Mouse (Mus musculus) cerebellum, adult 8-10 months (tissue): ENCODE results near the gene Ctbs.

Experiments
- DNase-seq: peaks from one replicate; pipeline ENCODE4 v3.0.0; 2022

Ctbs gene

DNA sequence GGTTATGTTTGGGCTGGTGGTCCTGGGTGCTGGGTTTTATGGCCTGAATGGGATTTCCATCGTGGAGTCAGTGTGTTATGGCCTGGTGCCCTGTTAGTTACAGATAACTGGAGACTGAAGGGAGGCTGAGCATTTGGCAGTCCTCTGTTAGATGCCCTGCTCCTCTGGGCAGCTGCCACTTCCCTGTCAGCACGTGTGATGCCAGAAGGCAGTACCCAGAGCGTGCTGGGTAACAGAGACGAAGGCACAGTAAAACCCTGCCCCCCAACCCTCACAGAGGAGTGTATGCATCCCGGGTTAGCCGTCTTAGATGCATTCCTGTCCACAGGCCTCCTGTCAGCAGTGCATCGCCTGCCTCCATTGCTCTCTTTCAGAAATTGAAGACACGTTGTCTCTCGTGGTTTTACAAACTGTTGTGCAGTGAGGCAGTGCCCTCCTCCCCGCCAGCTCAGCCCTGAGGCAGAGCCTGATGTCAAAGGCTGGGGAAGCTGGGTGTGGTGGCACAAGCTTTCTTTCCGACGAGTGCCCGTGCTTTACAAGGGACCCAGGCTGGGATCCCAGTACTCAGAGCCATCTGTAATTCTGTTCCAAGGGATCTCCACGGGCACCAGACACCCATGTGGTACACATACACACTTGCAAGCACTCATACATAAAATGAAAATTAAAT is 15.8 kb upstream of the Ctbs start:
- DNase-seq = no peak

DNA sequence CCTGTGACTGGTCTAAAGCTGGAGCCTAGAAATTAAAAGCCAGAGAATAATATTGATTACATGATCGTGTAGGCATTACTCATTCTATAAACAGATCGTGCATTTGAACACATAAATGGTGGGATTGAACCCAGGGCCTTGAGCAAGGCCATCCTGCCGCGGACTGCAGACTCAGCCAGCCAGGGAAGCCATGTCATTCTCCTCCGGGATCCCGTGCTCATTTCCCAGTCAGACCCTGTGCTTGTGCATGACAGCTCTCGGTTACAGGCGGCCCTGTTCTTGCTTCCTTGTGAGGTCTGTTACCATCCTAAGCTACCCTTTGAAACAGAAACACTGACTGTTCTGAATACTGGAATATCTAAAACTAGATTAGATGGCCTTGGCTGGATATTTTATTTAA is 14.9 kb upstream of the Ctbs start:
- no peak for DNase-seq

DNA sequence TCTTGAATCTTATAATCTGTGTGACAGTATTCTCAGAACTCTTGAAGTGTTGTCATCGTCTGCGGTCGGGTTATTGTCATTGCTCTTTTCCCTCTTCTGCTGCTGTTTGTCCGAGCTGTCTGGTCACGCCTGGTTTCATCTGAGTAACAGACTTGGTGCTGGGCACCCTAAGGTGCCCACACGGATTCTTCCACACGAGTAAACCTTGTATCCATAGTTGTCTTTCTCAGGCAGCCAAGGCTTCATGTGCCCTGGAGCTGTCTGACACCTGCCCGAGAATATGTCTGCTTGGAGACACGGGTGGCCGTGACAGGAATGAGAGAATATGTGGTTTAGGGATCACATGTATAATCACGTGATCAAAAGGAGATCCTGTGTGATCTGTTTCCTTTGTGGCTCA is 14.1 kb upstream of the Ctbs start:
- DNase-seq = no peak

DNA sequence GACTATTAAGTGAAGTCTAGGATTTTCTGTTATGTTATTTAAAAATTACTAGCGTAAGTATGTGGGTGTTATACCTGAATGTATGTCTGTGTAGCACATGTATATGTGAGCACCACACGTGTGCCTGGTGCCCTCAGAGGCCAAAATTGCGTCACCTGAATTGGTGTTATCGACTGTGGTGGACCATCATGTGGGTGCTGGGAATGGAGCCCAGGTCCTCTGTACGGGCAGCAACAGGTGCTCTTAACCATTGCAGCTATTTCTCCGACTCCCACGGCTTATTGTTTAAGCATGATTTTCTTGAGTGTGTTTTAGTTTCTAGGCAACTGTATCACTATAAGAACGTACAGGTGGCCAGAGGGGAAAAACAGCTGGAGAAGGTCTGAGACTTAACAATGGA is 13.5 kb upstream of the Ctbs start:
- DNase-seq = no peak

GRCm38 (mm10) chr3:146440011-146440410 is 9.6 kb upstream of the Ctbs start:
- no peak for DNase-seq

DNA sequence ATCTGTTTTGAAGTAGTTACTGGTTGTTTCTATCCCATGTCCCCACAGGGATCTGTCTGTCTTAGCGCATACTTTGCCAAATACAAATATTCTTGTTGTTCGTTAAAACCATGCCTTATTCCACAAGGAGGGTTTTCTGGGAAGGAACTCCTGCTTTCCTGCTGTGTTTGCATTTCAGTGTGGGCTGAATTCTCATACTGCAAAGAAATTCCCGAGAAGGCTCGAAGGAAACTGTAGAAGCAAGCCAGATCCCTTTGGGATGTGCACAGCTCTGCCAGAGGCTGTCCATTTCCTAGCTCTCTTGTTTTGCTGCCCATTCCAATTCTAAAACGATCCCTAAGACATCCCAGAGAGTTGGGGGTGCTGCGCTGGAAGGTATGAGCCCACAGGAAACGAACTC is 9.2 kb upstream of the Ctbs start:
- no peak for DNase-seq

DNA sequence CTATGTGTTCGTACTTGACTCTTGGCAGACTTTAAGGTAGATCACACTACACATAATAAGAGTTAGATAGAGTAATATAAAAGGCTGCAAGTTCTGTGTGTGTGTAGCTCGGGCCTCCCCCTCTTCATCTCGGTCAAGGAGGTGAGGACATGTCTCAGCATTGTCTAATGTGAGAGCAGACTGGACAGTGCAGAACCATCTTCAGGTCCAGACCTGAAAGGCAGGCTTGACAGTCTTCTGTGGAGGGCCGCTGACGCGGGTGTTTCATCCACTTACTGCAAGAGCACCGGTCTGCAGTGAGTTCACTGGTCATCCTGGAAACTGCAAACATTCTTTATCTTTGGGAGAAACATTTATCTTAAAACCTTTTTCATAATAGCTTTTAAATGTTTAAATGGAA is 7.1 kb upstream of the Ctbs start:
- DNase-seq = no peak

DNA sequence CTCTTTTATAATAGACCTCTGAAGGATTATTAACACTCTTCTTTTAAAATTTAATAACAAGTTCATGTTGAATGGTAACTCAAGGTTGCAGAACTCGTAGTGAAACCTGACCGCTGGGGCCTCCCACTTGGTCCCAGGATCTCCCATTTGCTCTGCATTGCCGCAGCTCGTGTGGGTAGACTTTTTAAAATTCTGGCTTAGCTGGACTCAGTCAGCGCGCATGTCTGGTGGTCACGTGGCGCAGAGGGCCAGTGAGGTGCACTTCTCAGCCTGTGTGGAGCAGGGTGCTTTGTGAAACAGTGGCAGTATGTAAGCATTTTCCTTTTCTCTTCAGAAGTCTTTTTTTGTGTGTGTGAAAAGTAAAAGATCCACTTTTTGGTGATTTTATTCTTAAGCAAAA is 6.7 kb upstream of the Ctbs start:
- DNase-seq = no peak

- no peak for DNase-seq
These were observed 6.2 kb upstream of the Ctbs start for GRCm38 (mm10) chr3:146443380-146443779.

- no peak for DNase-seq
These were observed 4.7 kb upstream of the Ctbs start for GRCm38 (mm10) chr3:146444880-146445279.

DNA sequence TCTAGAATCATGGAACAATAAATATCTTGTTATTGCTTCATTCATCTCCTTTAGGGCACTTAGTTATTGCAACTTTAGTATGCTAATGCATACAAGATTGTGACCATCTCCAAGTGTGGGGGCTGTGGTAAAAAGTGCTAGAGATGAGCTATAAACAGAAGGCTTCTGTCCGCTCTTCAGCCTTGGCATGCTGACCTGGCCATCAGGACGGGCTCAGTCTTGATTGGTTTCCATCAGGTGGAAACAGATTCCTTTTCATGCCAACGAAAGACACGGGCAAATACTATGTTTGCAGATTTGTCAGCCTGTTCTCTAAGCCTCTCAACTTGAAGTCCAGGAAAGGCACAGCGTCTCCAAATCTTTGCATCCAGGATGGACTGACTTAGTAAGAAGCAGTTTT is 2.4 kb upstream of the Ctbs start:
- no peak for DNase-seq

- DNase-seq = no peak
These were observed 2.0 kb upstream of the Ctbs start for GRCm38 (mm10) chr3:146447598-146447997.

GRCm38 (mm10) chr3:146448372-146448771 is 1.2 kb upstream of the Ctbs start:
- DNase-seq = no peak

DNA sequence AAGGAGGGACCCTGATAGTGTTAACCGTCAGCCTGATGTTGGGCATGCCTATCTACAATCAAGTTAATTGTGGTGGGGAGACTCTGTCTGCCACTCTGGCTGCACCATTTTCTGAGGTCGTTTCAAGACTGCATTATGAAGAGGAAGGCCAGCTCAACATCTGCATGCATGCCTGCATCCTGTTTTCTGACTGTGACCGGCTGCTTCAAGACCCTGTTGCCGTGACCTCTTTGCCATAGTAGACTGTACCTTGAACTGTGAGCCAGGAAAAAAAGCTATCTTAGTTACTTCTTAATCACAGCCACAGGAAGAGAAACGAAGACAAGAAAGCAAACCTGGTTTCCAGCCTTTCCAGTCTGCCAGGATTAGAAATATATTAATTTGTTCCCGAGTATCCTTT is 626 bp upstream of the Ctbs start:
- DNase-seq = no peak

DNA sequence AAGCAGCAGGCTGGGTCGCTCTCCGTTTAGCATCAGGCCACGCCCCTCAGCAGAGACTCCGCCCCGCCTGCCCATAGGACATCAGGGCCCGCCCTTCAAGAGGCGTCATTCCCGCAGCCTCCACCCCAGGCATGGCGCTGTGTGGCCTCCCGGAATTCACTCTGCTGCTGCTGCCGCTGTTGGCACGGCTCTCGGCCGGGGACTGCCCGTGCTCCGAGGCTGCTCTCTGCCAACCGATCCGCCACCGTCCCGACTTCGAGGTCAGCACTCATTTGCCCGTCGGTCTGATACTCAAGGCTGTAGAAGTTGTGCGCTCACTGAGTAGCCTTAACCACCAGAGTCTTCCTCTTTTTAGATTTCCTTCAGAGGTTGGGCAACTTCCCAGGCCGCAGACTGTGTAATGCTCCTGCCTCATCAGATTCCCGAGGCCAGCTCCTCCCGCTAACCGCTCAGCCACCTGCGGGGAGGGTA is 811 bp downstream of the Ctbs start:
- DNase-seq = peak; percentile 78

DNA sequence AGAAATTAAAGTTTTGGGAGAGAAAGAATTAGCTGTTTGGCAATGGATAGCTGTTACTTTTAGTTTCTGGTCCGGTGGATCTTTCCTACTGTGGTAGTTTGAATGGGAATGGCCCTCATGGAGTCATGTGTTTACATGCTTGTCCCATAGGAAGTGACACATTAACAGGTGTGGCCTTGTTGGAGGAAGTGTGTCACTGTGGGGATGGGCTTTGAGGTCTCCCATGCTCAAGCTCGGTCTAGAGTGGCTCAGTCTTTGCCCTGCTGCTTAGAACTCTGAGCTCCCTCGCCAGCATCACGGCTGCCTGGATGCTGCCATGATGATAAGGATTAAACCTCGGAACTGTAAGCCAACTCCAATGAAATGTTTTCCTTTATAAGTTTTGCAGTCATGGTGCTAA is 1.8 kb downstream of the Ctbs start:
- DNase-seq = no peak

GRCm38 (mm10) chr3:146462939-146463338 is 13.3 kb downstream of the Ctbs start:
- no peak for DNase-seq

DNA sequence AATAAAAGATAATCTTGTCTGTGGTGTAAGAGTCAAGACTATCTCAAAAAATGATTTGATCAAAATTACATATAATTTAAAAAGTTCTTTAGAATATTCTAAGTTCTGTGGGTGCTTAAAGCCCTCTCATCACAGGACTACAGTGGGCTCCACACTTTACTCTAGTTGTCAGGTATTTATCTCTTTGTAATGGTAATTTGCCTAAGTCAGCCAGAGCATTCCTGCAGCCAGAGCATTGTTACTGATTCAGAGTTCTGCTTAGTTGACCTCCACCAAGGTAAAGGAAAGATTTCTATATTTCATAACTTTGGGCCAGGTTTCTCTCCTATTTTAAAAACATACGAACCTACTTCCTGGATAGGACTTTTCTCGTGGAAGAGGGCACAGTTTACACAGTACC is 19.6 kb downstream of the Ctbs start:
- DNase-seq = no peak

DNA sequence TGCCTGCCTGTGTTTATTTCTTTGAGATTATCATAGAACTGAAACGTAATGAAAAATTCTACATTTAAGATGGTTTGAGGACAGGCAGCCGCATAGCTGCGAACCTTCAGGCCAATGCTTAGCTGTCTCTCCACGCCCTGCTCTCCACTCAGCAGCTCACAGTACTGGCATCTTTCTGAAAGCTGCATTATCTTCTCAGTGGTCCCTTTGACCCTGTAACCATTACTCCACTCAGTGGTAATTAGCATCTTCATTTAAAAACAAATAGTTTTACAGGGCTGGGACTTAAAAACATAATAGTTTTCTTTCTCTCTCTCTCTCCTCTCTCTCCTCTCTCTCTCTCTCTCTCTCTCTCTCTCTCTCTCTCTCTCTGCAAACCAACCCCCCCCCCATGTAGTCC is 23.1 kb downstream of the Ctbs start:
- DNase-seq = no peak

DNA sequence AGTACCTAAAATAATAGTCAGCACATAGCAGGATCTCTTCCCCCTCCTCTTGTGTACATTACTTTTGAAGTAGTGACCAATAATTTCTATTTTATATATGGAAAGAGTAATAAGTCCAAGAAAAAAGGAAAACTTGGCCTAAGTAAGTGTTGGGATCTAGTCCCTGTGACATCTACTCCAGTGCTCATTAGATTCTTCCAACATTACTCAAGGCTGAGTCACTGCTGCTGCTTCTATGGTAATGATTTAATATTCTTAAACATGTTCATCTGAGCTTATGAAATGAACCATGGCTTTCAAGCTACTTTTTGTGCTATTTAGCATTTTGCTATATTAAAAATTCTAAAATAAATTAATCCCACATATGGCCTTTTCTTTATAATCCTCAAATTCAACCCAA is 24.1 kb downstream of the Ctbs start:
- DNase-seq = no peak

- DNase-seq = no peak
These were observed 24.8 kb downstream of the Ctbs start for GRCm38 (mm10) chr3:146474428-146474827.

GRCm38 (mm10) chr3:146482044-146482443 is 32.4 kb downstream of the Ctbs start:
- no peak for DNase-seq

DNA sequence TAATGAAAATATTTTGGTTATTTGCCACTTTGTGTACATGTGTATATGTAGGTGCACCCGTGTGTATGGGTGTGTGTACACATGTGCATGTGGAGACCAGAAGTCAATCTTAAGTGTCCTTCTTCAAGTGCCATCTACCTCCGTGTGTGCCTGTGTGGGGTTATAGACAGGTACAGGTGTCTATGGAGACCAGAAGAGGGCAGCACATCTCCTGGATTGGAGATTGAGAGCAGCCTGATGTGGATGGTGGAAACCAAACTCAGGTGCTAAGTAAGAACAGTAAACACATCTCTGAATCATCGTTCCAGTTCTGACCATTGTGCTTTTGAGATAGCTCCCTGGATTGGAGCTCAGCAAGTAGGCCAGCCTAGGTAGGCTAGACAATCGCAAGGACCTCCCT is 36.9 kb downstream of the Ctbs start:
- no peak for DNase-seq

DNA sequence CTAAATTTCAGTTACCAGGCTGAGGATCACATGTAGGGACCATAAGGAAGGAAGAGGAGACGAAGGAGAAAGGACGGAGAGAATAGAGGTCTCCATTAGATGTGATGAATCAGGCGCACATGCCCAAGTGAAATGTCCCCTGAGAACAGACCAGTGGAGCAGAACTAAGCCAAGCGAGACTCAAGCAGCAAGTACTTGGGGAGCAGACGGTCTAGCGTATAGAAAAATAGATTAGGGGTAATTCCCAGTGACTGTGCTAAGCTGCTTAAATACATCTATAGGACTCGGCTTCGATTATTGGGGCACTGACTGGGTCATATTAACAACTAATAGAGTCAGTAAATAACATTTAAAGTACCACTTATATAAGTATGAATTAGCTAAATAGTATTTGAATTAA is 45.3 kb downstream of the Ctbs start:
- no peak for DNase-seq

DNA sequence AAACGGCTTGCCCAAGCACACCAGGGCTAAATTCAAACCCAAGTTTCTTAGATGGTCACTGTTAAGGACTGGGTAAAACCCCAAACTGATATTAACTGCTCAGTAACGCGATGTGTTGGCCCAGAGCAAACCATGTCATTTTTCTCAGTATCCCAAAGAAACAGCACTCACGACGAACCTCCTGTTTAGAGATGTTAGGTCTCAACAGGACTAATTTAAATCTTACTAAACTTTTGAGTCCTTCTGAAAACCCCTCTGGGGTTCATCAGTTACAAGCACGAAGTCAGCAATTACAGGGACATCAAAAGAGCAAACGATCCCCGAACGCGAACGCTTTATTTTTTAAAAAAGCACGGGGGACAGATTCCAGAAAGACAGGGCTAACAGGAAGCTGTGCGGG is 49.4 kb downstream of the Ctbs start:
- DNase-seq = no peak
